Mouse (Mus musculus) olfactory bulb, adult 2 months (tissue): Measurements from ENCODE around the gene Fhit.

Experiments
- CTCF ChIP-seq: fragments of 200-500 bp; IDR thresholded peaks from 2 replicates; pipeline ENCODE4 v1.5.1; 2012; ENCODE audit warnings: low read depth, mild to moderate bottlenecking, low read length, moderate library complexity; ENCODE audit not compliant: insufficient read depth
- POLR2A ChIP-seq: fragments of 200-500 bp; IDR thresholded peaks from 2 replicates; pipeline ENCODE4 v1.6.1; 2012; ENCODE audit warnings: mild to moderate bottlenecking, low read depth, low read length, moderate library complexity; ENCODE audit not compliant: insufficient read depth

- TF ChIP-seq POLR2A (no peak), CTCF (no peak)
These were observed 1542.0 kb downstream of the Fhit start for GRCm38 (mm10) chr14:9619840-9620239.
